Mouse (Mus musculus) liver, embryonic 14.5 days (tissue): Measurements from ENCODE around the gene Inpp4a. TPM values are rescaled to one million over a fixed set of nuclear protein-coding genes. Genes with fewer than 3 reads are reported as not detected.

Experiments
- ATAC-seq: fragments of 200-750 bp; cut with Nextera tagmentation; 2 replicates; pipeline ENCODE4 v1.8.0; 2017; ENCODE audit warnings: moderate number of reproducible peaks, mild to moderate bottlenecking, moderate library complexity; ENCODE audit not compliant: insufficient read depth
- DNase-seq, 3 experiments: peaks; one replicate each; pipeline ENCODE4 v3.0.0-alpha.2; 2012 to 2013; ENCODE audit warnings: low read depth in 3 of 3, low spot score in 3 of 3
- H3K27ac ChIP-seq: fragments of 300-500 bp; sonication (generic); 2 replicates; pipeline ENCODE4 v1.5.1; 2014; ENCODE audit warnings: moderate library complexity, mild to moderate bottlenecking, control low read depth, inconsistent platforms
- H3K27me3 ChIP-seq: fragments of 300-500 bp; sonication (generic); 2 replicates; pipeline ENCODE4 v1.6.1; 2014; ENCODE audit warnings: mild to moderate bottlenecking, low read length, moderate library complexity; ENCODE audit not compliant: control insufficient read depth, insufficient read depth
- H3K36me3 ChIP-seq: fragments of 300-500 bp; sonication (generic); replicated peaks from 2 replicates; pipeline ENCODE4 v1.6.1; 2014; ENCODE audit warnings: low read depth; ENCODE audit not compliant: control insufficient read depth, insufficient read depth
- H3K4me1 ChIP-seq, 2 experiments: fragments of 200-500 bp in 1 of 2; fragments of 300-500 bp in 1 of 2; sonication (generic) in 1 of 2; replicated peaks; 2 replicates each; pipeline ENCODE4 v1.6.1; 2012 to 2014; ENCODE audit warnings: antibody characterized with exemption in 1 of 2, inconsistent platforms in 1 of 2, low read length in 1 of 2; ENCODE audit not compliant: control insufficient read depth in 2 of 2, insufficient read depth in 2 of 2
- H3K4me2 ChIP-seq: fragments of 300-500 bp; sonication (generic); 2 replicates; pipeline ENCODE4 v1.6.1; 2014; ENCODE audit warnings: low read depth, mild to moderate bottlenecking, control low read depth, moderate library complexity
- H3K4me3 ChIP-seq, 2 experiments: fragments of 200-500 bp in 1 of 2; fragments of 300-500 bp in 1 of 2; sonication (generic) in 1 of 2; 2 replicates each; pipeline ENCODE4 v1.5.1; 2012 to 2014; ENCODE audit warnings: low read depth in 2 of 2, low read length in 2 of 2, mild to moderate bottlenecking in 2 of 2, control low read depth in 1 of 2, inconsistent platforms in 1 of 2, moderate library complexity in 1 of 2; ENCODE audit not compliant: insufficient read depth in 1 of 2
- H3K9ac ChIP-seq: fragments of 300-500 bp; sonication (generic); replicated peaks from 2 replicates; pipeline ENCODE4 v1.6.1; 2014; ENCODE audit warnings: mild to moderate bottlenecking, control low read depth, moderate library complexity
- H3K9me3 ChIP-seq: fragments of 300-500 bp; sonication (generic); 2 replicates; pipeline ENCODE4 v1.6.1; 2016; ENCODE audit warnings: low read length, mixed read lengths; ENCODE audit not compliant: control insufficient read depth
- CTCF ChIP-seq: IDR thresholded peaks from 2 replicates; pipeline ENCODE4 v1.5.1; 2016; ENCODE audit warnings: antibody characterized with exemption, low read depth, control low read depth
- EP300 ChIP-seq: IDR thresholded peaks from 2 replicates; pipeline ENCODE4 v1.6.1; 2016; ENCODE audit warnings: antibody characterized with exemption, low read depth
- WGBS: fragments of 180-500 bp; shearing (Covaris S2); extraction: QIAGEN DNeasy Blood & Tissue Kit; methylation state at CpG from one replicate; pipeline ENCODE4 v1.1.7; 2014; ENCODE audit not compliant: insufficient replicate concordance; 5-methylcytosine and 5-hydroxymethylcytosine counted together
- polyA plus RNA-seq, 2 experiments: library from polyadenylated mRNA; depleted of rRNA in 1 of 2; stranded (reverse) in 1 of 2; unstranded in 1 of 2; fragments of >200 nt; fragmentation: Nextera tagmentation in 1 of 2; extraction: Ambion mirVana in 1 of 2; gene quantifications; 2 replicates each; pipeline versions ENCODE4 v1.2.1 to v1.2.3; 2012 to 2014

Inpp4a gene
- polyA plus RNA-seq, 2 experiments: 1.7 to 2.2 TPM

GRCm38 (mm10) chr1:37353456-37353855 is 53.8 kb downstream of the Inpp4a start:
- H3K4me1 ChIP-seq: peaks cover 0 to 8% of the 10 kb centered on the region in 2 experiments; a peak in 2 of 4 replicates
- no peaks in the 10 kb centered on the region for H3K36me3 ChIP-seq
- no peak for DNase-seq
- no peak overlapping the region for H3K9ac ChIP-seq
- H3K9me3 ChIP-seq: no peaks in the 10 kb centered on the region
- no peak overlapping the region for H3K27ac ChIP-seq
- no peak overlapping the region for H3K4me3 ChIP-seq
- TF ChIP-seq CTCF (no peak), EP300 (no peak)
- no peaks in the 10 kb centered on the region for H3K27me3 ChIP-seq
- 64% methylated on average over 4 of the region's 4 CpGs for WGBS
- ATAC-seq: no peak
- H3K4me2 ChIP-seq: no peak overlapping the region

GRCm38 (mm10) chr1:37355492-37355891 is 55.8 kb downstream of the Inpp4a start:
- peaks cover 0 to 7% of the 10 kb centered on the region in 2 experiments; a peak in 2 of 4 replicates for H3K4me1 ChIP-seq
- no peaks in the 10 kb centered on the region for H3K36me3 ChIP-seq
- H3K4me3 ChIP-seq: no peak overlapping the region
- H3K27me3 ChIP-seq: no peaks in the 10 kb centered on the region
- DNase-seq (no peak), ATAC-seq (no peak)
- H3K9me3 ChIP-seq: no peaks in the 10 kb centered on the region
- WGBS: 54% methylated on average over 3 of the region's 3 CpGs
- no peak overlapping the region for H3K27ac ChIP-seq
- no peak overlapping the region for H3K9ac ChIP-seq
- H3K4me2 ChIP-seq: no peak overlapping the region
- TF ChIP-seq EP300 (no peak), CTCF (no peak)

GRCm38 (mm10) chr1:37356305-37356704 is 56.6 kb downstream of the Inpp4a start:
- ATAC-seq (no peak), DNase-seq (no peak)
- Histone ChIP-seq H3K4me3 (no peak overlapping the region), H3K27ac (no peak overlapping the region), H3K9me3 (no peaks in the 10 kb centered on the region), H3K9ac (no peak overlapping the region), H3K4me1 (no peaks in the 10 kb centered on the region; a peak in 1 of 4 replicates), H3K27me3 (no peaks in the 10 kb centered on the region), H3K36me3 (no peaks in the 10 kb centered on the region), H3K4me2 (no peak overlapping the region)
- 60% methylated on average over 3 of the region's 3 CpGs for WGBS
- TF ChIP-seq CTCF (no peak), EP300 (no peak)

DNA sequence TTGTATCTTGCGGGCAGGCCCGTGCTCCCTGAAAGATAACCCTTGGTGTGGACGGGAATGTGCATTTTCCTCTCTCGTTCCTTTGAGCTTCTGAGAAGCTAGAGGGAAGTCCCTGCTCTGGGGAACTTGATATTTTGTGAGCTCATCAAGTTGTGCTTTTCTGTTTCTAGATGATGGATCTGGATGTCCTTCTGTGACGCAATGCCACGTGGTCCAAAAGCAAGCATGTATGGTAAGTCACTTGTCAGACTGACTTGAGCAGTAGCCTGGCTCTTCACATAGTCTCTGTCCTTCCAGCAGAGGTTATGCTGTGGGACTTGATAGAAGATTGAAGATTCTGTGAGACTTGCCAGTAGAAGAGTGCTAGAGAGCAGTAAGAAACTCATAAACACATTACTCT is 57.5 kb downstream of the Inpp4a start:
- no peak for TF ChIP-seq CTCF
- TF ChIP-seq EP300: no peak
- DNase-seq: no peak
- ATAC-seq: no peak
- H3K9ac ChIP-seq: no peak overlapping the region
- H3K27me3 ChIP-seq: no peaks in the 10 kb centered on the region
- no peaks in the 10 kb centered on the region; a peak in 1 of 4 replicates for H3K4me1 ChIP-seq
- no peaks in the 10 kb centered on the region for H3K36me3 ChIP-seq
- H3K27ac ChIP-seq: no peak overlapping the region
- H3K4me2 ChIP-seq: no peak overlapping the region
- 58% methylated on average over 6 of the region's 6 CpGs for WGBS
- no peak overlapping the region for H3K4me3 ChIP-seq
- no peaks in the 10 kb centered on the region for H3K9me3 ChIP-seq

DNA sequence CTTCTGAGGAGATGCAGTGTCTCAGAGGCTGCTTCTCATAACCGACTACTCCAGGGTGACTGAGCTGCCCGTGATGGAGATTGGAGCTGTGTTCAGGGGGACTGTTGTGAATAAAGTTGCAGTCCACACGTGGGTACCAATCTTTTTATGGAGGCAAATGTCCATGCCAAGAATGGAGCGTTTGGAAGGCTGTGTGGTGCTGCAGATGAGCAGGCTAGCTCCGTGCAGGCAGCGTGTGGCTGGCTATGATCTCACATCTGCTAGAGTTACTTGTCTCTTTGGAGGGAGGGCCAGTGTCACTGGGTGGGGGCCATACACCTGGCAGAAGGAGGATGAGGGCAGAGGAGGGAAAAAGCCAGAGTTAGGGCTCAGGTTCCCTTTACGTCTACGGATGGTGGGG is 59.0 kb downstream of the Inpp4a start:
- WGBS: 62% methylated on average over 8 of the region's 8 CpGs
- ATAC-seq (no peak), DNase-seq (no peak)
- Histone ChIP-seq H3K36me3 (no peaks in the 10 kb centered on the region), H3K9me3 (no peaks in the 10 kb centered on the region), H3K4me1 (no peaks in the 10 kb centered on the region; a peak in 1 of 4 replicates), H3K4me2 (no peak overlapping the region), H3K4me3 (no peak overlapping the region), H3K27ac (no peak overlapping the region), H3K27me3 (no peaks in the 10 kb centered on the region), H3K9ac (no peak overlapping the region)
- TF ChIP-seq EP300 (no peak), CTCF (no peak)
